Mouse (Mus musculus): Measurements from ENCODE around the gene Ifit3. TPM values are rescaled to one million over a fixed set of nuclear protein-coding genes. Genes with fewer than 3 reads are reported as not detected.
A peak's percentile ranks its signal among the peaks of the same experiment; 100 is the strongest.
"Not testable (repeated sequence)": the region's sequence is repeated elsewhere in the genome, so short reads cannot be mapped to it uniquely, and the experiment has no call there.

Gene Ifit3
- polyA plus RNA-seq, 1 experiment from 2014 or later: 0.65 TPM

DNA sequence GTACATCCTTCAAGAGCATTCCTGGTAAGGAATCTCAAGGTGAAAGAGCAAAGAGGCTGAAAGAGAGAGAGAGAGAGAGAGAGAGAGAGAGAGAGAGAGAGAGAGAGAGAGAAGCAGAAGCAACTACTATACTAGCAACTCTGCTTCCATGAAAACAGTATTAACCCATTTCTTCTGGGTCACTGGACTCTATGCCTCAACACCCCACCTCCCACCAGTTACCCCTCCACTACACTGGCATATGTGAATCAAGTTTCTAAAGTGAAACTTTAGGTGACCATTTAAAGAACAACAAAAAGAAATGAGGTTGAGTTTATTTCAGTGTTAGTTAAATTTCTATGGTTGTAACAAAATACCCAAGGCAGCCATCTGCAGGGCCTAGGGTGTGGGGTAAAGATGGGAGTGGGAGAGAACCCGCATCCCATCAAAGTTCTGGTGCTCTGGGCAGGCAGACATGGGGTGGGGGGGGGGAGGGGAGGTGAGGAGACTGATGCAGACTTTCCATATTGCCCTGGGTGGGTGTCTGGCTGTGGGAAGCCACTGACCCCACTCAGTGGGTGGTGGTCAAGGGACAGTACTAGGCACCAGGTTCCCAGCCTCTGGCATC is 17.1 kb upstream of the Ifit3 start:
- H3K4me3 ChIP-seq: no peak overlapping the region
- no peaks in the 10 kb centered on the region for H3K36me3 ChIP-seq
- H3K27ac ChIP-seq: no peak overlapping the region
- no peak overlapping the region for H3K4me2 ChIP-seq
- WGBS: 79% methylated on average over 1 of the region's 1 CpGs
- ATAC-seq (ENCODE audit: insufficient number of reproducible peaks, insufficient read depth, low FRiP score, low TSS enrichment, low read depth): no peak
- H3K9me3 ChIP-seq: no peaks in the 10 kb centered on the region
- H3K27me3 ChIP-seq: no peaks in the 10 kb centered on the region
- H3K9ac ChIP-seq: no peak overlapping the region
- H3K4me1 ChIP-seq: no peaks in the 10 kb centered on the region; the same call in 1 of the 2 replicates

DNA sequence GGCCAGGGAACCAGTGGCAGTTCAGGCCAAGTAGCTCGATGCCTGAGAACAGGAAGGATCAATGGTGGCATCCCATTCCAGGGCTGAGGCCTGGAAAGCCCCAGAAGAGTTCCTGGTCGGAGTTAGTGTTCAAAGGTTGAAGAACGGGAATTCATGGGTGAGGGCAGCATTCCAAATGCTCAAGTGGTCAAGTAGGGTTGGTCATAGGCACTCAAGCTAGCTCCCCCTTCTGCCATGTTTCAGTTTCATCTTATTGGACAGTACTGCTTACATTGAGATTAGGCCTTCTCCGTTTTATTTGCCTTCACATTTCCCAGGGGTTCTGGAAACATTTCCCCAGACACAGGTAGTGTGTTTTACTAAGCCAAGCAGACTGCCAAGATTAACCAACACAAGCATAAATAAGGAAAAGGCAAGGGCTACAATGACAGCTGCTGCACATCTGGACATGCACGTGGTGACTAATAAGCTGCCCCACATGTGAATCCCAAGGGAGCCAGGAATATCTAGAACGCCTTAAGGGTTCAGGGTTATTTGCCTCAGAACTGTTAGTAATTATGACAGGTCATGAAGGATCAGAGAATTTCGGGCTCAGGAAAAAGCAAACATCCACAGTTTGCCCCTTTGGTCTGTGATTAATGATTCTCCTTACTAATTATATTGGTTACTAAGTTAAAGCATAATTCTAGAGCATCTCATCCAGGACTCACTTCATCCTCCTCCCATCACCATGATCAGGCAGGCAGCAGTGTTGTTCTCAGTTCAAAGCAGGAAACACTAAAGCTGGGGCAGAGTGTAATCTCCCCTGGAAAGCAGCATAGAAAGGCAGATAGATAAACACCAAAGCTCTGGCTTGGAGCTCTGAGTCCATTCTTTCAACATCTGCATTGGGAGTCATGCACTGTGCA is 14.1 kb upstream of the Ifit3 start:
- no peak overlapping the region for H3K4me3 ChIP-seq
- no peaks in the 10 kb centered on the region for H3K9me3 ChIP-seq
- peaks cover 10% of the 10 kb centered on the region for H3K36me3 ChIP-seq
- H3K27me3 ChIP-seq: no peaks in the 10 kb centered on the region
- no peak overlapping the region; the same call in 1 of the 2 replicates for H3K27ac ChIP-seq
- no peak overlapping the region for H3K4me2 ChIP-seq
- WGBS: 53% methylated on average over 7 of the region's 7 CpGs
- no peaks in the 10 kb centered on the region; the same call in 1 of the 2 replicates for H3K4me1 ChIP-seq
- H3K9ac ChIP-seq: no peak overlapping the region
- ATAC-seq (ENCODE audit: insufficient number of reproducible peaks, insufficient read depth, low FRiP score, low TSS enrichment, low read depth): no peak

DNA sequence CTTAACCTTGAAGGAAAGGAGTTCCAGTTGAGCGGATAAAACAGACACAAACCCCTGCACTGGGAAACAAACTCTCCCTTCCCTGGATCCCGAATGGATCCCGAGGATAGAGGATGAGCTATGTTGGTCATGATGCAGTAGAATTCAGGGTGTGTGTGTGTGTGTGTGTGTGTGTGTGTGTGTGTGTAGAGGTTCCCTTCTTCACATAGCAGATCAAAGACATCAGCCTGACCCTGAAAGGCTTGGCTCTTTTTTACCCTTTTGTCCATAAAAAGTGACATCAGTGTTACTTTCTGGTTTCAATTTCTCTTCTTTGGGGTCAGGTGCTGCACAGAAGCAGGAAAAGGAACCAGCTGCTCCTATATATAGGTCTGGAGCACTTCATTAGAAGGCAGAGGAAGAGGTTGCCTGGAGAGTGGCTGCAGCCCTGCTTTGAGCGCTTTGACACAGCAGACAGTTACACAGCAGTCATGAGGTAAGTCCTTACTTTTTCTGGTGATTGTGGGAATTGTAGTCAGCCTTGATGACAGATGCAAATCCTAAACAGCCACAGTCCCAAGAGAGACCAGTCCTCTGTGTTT is 13.3 kb upstream of the Ifit3 start:
- 69% methylated on average over 4 of the region's 4 CpGs for WGBS
- Histone ChIP-seq H3K36me3 (peaks cover 12% of the 10 kb centered on the region), H3K4me3 (no peak overlapping the region), H3K9ac (no peak overlapping the region), H3K9me3 (no peaks in the 10 kb centered on the region), H3K4me2 (no peak overlapping the region), H3K27ac (no peak overlapping the region; the same call in 1 of the 2 replicates), H3K4me1 (no peaks in the 10 kb centered on the region; the same call in 1 of the 2 replicates), H3K27me3 (no peaks in the 10 kb centered on the region)
- no peak for ATAC-seq (ENCODE audit: insufficient number of reproducible peaks, insufficient read depth, low FRiP score, low TSS enrichment, low read depth)

DNA sequence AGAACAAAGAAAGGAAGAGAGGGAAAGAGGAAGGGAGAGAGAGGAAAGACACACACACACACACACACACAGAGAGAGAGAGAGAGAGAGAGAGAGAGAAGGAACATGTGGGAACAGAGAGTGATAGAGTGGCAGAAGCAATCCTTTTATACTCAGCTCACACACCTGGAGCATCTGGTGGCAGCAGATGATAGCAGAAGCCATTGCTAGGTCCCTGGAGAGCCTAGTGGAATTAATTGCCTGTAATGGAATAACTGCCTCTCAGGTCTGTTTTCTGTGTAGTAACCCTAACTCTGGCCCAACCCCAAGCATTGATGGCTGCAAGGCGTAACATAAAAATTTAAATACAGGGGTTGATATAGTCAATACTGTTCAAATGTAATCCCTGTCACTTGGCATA is 12.3 kb upstream of the Ifit3 start:
- ATAC-seq (ENCODE audit: insufficient number of reproducible peaks, insufficient read depth, low FRiP score, low TSS enrichment, low read depth): no peak
- Histone ChIP-seq H3K27me3 (no peaks in the 10 kb centered on the region), H3K9ac (no peak overlapping the region), H3K9me3 (no peaks in the 10 kb centered on the region), H3K4me2 (no peak overlapping the region), H3K4me3 (no peak overlapping the region), H3K4me1 (no peaks in the 10 kb centered on the region; the same call in 1 of the 2 replicates), H3K36me3 (peaks cover 12% of the 10 kb centered on the region), H3K27ac (no peak overlapping the region)
- WGBS: 82% methylated on average over 1 of the region's 1 CpGs

DNA sequence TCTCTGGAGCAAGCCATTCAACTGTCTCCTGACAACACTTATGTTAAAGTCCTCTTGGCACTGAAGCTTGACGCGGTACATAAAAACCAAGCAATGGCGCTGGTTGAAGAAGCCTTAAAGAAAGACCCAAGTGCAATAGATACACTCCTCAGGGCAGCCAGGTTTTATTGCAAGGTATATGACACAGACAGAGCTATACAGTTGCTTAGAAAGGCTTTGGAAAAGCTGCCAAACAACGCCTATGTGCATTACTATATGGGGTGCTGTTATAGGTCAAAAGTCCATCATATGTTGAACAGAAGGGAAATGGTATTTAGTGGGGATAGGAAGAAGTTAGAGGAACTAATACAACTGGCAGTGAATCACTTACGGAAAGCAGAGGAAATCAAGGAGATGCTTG is 9.7 kb upstream of the Ifit3 start:
- Histone ChIP-seq H3K4me2 (no peak overlapping the region), H3K27me3 (no peaks in the 10 kb centered on the region), H3K36me3 (peaks cover 12% of the 10 kb centered on the region), H3K9me3 (no peaks in the 10 kb centered on the region), H3K4me3 (no peak overlapping the region), H3K27ac (no peak overlapping the region), H3K9ac (no peak overlapping the region), H3K4me1 (no peaks in the 10 kb centered on the region; the same call in 1 of the 2 replicates)
- WGBS: 91% methylated on average over 5 of the region's 5 CpGs
- ATAC-seq (ENCODE audit: insufficient number of reproducible peaks, insufficient read depth, low FRiP score, low TSS enrichment, low read depth): no peak

DNA sequence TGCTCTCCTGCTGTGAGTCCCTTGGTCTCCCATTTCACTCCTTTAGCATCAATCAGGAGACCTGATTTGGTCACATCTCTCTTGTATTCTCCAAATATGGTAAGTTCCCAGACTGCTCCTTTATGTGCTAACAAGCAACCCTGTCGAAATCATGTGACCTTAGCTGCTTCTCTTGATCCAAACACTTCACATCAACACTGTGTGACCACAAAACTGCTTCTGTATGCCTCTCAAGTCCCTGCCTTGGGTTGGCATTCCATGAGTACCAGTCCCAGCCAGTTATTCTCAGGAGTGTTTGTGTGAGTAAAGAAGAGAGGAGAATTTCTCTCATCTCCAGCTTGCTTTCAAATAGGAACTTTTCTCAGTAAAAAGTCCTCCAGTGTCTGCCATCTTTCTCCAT is 6.2 kb upstream of the Ifit3 start:
- 71% methylated on average over 1 of the region's 1 CpGs for WGBS

DNA sequence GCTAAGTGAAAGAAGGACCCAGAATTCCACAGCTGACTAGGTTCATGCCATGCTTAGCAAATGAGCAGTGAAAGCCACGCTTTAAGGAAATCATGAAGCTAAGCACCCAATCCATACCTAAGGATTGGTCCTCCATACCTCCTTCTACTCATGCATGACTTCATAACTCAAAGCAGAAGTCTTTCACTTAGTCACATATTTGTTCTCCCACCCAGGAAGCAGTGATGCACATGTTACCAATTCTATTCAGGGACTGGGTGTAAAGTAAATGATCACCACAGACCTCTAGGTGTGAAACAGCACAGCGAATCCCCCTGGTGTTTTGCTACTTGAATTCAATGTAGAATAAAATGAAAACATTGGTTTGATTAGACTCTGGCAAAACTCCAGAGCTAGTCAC is 635 bp upstream of the Ifit3 start:
- H3K9me3 ChIP-seq; H3K4me1 ChIP-seq; H3K9ac ChIP-seq; H3K27ac ChIP-seq; ATAC-seq (ENCODE audit: insufficient number of reproducible peaks, insufficient read depth, low FRiP score, low TSS enrichment, low read depth); H3K4me3 ChIP-seq; H3K27me3 ChIP-seq; H3K36me3 ChIP-seq; H3K4me2 ChIP-seq: not testable (repeated sequence)
- 62% methylated on average over 2 of the region's 2 CpGs for WGBS

More for the DNA sequence above, 6.2 kb upstream of the Ifit3 start:
- no peak overlapping the region for H3K4me2 ChIP-seq
- H3K27ac ChIP-seq: no peak overlapping the region
- no peaks in the 10 kb centered on the region for H3K4me1 ChIP-seq
- H3K9me3 ChIP-seq: no peaks in the 10 kb centered on the region
- no peaks in the 10 kb centered on the region for H3K27me3 ChIP-seq
- no peak overlapping the region for H3K9ac ChIP-seq
- peaks cover 12% of the 10 kb centered on the region for H3K36me3 ChIP-seq
- no peak overlapping the region for H3K4me3 ChIP-seq
- ATAC-seq (ENCODE audit: insufficient number of reproducible peaks, insufficient read depth, low FRiP score, low TSS enrichment, low read depth): no peak

DNA sequence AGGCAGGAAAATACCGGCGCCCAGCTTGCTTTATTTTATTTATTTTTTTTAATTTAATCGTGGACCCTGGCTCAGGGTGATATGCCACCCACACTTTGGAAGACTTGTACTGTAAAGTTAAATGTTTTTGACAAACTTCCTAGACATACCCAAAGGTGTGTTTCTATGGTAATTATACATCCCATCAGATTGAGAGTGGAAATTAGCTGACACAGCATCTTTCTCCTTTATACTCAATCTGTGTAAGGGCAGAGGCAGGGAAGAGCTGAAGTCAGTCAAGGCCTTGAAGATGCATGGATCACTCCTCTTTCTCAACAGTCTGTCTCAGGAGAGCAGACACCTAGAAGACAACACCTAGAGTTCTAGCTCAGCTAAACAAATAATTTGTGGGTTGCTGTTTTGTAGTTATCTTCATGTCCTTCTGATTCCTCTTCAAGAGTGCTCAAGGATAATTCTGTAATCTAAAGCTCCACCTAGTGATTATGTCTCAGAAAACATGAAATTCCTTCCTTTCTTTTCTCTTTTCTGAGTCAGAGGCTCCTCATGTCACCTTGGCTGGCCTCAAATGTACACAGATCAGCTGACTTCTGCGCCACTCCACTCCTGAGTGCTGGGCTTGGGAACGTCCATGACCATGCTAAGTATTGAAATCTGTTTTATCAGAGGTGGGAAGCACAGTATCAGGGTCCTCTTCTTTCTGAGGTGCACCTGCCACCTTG is 2.6 kb downstream of the Ifit3 start:
- 66% methylated on average over 5 of the region's 5 CpGs for WGBS
- not testable (repeated sequence) for H3K4me3 ChIP-seq; H3K9me3 ChIP-seq; H3K4me2 ChIP-seq; H3K36me3 ChIP-seq; H3K27me3 ChIP-seq; ATAC-seq (ENCODE audit: insufficient number of reproducible peaks, insufficient read depth, low FRiP score, low TSS enrichment, low read depth); H3K9ac ChIP-seq; H3K4me1 ChIP-seq; H3K27ac ChIP-seq

DNA sequence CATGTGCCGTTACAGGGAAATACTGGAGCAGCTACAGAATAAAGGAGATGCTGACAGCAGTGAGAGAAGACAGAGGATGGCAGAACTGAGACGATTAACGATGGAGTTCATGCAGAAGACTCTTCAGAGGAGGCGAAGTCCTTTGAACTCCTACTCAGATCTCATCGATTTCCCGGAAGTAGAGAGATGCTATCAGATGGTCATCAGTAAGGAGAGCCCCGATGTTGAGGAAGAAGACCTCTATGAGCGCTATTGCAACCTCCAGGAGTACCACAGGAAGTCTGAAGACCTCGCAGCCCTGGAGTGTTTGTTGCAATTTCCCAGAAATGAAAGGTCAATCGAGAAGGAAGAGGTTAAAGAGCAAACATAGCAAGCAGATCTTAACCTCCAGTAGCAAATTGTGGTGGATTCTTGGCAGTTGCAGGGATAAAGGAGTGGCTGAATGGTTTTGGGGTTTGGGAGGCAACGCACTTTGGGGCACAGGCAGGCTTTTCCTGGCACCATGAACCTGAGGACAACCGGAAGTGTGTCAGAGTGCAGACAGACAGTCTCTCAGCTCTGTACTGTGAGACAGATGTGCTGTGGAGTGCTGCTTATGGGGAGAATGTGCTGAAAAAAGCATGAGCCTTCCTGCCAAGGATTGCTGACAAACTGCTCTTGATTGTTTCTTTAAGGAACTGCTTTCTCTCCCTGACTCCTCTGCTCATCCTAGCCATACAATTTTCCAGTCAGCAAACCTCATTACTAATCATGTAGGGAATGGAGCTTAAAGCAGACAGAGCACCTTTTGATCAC is 4.8 kb downstream of the Ifit3 start:
- not testable (repeated sequence) for H3K9me3 ChIP-seq; H3K4me2 ChIP-seq; H3K4me1 ChIP-seq; ATAC-seq (ENCODE audit: insufficient number of reproducible peaks, insufficient read depth, low FRiP score, low TSS enrichment, low read depth); H3K4me3 ChIP-seq; H3K9ac ChIP-seq; H3K36me3 ChIP-seq; H3K27me3 ChIP-seq
- 0 out of 2 replicates have a peak overlapping the region, but pooled peaks have one; percentile 0 for H3K27ac ChIP-seq
- 73% methylated on average over 7 of the region's 12 CpGs for WGBS

DNA sequence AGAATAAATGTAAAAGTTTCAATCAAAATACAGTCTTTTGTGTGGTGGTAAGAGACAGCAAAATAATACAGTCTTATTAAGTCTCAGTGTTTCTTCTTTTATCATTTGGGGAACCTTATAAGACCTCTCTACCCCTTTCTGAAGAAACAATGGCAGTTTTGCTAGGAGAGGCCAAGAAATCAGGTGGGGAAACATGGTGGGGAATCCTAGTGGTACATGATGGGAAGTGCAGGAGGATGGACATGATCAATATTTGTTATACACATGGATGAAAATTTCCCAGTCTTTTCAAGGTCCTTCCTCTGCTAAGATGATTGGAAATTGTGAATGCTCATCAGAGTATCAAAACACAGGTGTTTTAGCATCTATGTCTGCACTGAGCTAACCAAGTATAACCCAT is 5.6 kb downstream of the Ifit3 start:
- Histone ChIP-seq H3K4me3 (no peak overlapping the region), H3K36me3 (no peaks in the 10 kb centered on the region), H3K9ac (no peak overlapping the region), H3K4me1 (no peaks in the 10 kb centered on the region; the same call in 1 of the 2 replicates), H3K27ac (no peak overlapping the region), H3K27me3 (no peaks in the 10 kb centered on the region), H3K9me3 (no peaks in the 10 kb centered on the region), H3K4me2 (no peak overlapping the region)
- no peak for ATAC-seq (ENCODE audit: insufficient number of reproducible peaks, insufficient read depth, low FRiP score, low TSS enrichment, low read depth)

DNA sequence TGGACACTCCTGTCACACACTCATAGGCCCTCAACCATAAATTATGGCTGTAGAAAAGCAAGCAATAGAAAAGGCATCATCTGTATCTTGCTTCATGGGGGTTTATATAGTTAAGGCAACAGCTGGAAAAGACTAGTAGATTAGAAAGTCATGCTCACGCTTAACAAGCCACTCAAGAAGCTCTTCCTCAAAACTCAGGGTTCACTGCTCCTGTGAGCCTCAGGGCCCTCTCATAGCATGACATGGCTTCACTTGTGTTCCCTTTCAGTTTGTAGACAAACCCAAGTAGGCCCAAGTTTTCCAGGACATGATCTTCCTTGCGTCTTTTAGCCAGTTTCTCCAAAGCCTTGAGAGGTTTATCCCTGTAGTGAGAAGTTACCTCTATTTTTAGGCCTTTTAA is 10.1 kb downstream of the Ifit3 start:
- H3K9ac ChIP-seq: no peak overlapping the region
- no peaks in the 10 kb centered on the region for H3K36me3 ChIP-seq
- H3K4me1 ChIP-seq: peaks cover 3% of the 10 kb centered on the region; the same call in 1 of the 2 replicates
- H3K4me3 ChIP-seq: no peak overlapping the region
- no peak overlapping the region for H3K27ac ChIP-seq
- H3K4me2 ChIP-seq: no peak overlapping the region
- no peaks in the 10 kb centered on the region for H3K27me3 ChIP-seq
- H3K9me3 ChIP-seq: no peaks in the 10 kb centered on the region
- ATAC-seq (ENCODE audit: insufficient number of reproducible peaks, insufficient read depth, low FRiP score, low TSS enrichment, low read depth): no peak
- WGBS: 84% methylated on average over 2 of the region's 2 CpGs
